Mouse (Mus musculus) forebrain, postnatal 0 days (tissue): ENCODE data around the gene Apol9b. TPM values are rescaled to one million over a fixed set of nuclear protein-coding genes. Genes with fewer than 3 reads are reported as not detected.

Source experiments
- ATAC-seq: fragments of 200-750 bp; cut with Nextera tagmentation; 2 replicates; pipeline ENCODE4 v1.8.0; 2017; ENCODE audit warnings: mild to moderate bottlenecking, moderate library complexity
- DNase-seq: peaks from one replicate; pipeline ENCODE4 v3.0.0-alpha.2; 2015
- H3K27ac ChIP-seq: fragments of 300-500 bp; sonication (generic); 2 replicates; pipeline ENCODE4 v1.5.1; 2014; ENCODE audit warnings: low read depth, mild to moderate bottlenecking, antibody characterized with exemption, low read length, moderate library complexity, mixed read lengths
- H3K27me3 ChIP-seq: fragments of 300-500 bp; sonication (generic); 2 replicates; pipeline ENCODE4 v1.6.1; 2014; ENCODE audit warnings: mild to moderate bottlenecking, low read length, mixed read lengths; ENCODE audit not compliant: insufficient read depth
- H3K36me3 ChIP-seq: fragments of 300-500 bp; sonication (generic); 2 replicates; pipeline ENCODE4 v1.6.1; 2014; ENCODE audit warnings: mild to moderate bottlenecking, moderate library complexity; ENCODE audit not compliant: insufficient read depth
- H3K4me1 ChIP-seq: fragments of 300-500 bp; sonication (generic); 2 replicates; pipeline ENCODE4 v1.6.1; 2014; ENCODE audit warnings: antibody characterized with exemption; ENCODE audit not compliant: insufficient read depth
- H3K4me2 ChIP-seq: fragments of 300-500 bp; sonication (generic); 2 replicates; pipeline ENCODE4 v1.6.1; 2014; ENCODE audit warnings: low read depth, mild to moderate bottlenecking, moderate library complexity
- H3K4me3 ChIP-seq: fragments of 300-500 bp; sonication (generic); 2 replicates; pipeline ENCODE4 v1.5.1; 2014; ENCODE audit warnings: low read depth, low read length, mixed read lengths
- H3K9ac ChIP-seq: fragments of 300-500 bp; sonication (generic); 2 replicates; pipeline ENCODE4 v1.6.1; 2014; ENCODE audit warnings: mild to moderate bottlenecking
- H3K9me3 ChIP-seq: fragments of 300-500 bp; sonication (generic); 2 replicates; pipeline ENCODE4 v1.6.1; 2016; ENCODE audit warnings: low read length
- CTCF ChIP-seq: sonication (generic); IDR thresholded peaks from 2 replicates; pipeline ENCODE4 v1.5.1; 2016; ENCODE audit warnings: antibody characterized with exemption, control low read depth, low read depth
- WGBS: fragments of 180-500 bp; shearing (Covaris S2); extraction: QIAGEN DNeasy Blood & Tissue Kit; methylation state at CpG from one replicate; pipeline ENCODE4 v1.1.7; 2014; 5-methylcytosine and 5-hydroxymethylcytosine counted together
- polyA plus RNA-seq: library from polyadenylated mRNA; unstranded; fragments of >200 nt; fragmentation: Nextera tagmentation; extraction: Ambion mirVana; gene quantifications from 2 replicates; pipeline ENCODE4 v1.2.1, GENCODE M21; 2015
- total RNA-seq: library from RNA; depleted of rRNA; stranded (reverse); fragments of >200 nt; gene quantifications from 2 replicates; pipeline ENCODE4 v1.2.3, GENCODE M21; 2014

The Apol9b gene
- total and polyA plus RNA-seq, 2 experiments from 2014 or later, result 0.16 TPM; not detected in 1

DNA sequence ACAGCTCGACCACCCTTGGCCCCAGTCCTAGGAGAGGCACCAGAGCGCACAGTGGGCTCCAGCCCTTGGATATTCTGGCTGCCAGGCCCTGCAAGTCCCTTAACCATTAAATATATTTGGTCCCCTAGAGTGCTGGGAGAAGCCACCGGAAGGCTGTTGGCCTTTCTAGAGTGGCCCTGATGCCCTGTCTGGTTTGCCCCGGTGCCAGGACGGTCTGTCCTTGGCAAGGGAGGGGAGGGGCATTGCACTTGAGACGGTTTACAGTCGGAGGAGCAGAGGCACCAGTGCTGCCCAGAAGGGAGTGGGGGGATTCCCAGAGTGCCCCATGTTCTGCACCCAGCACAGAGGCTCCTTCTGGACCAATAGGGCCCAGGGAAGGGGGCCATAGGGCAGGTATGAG is 32.2 kb downstream of the Apol9b start:
- no peaks in the 10 kb centered on the region for H3K9me3 ChIP-seq
- TF ChIP-seq CTCF, result no peak
- no peak overlapping the region for H3K4me2 ChIP-seq
- peaks cover 54% of the 10 kb centered on the region for H3K36me3 ChIP-seq
- no peak overlapping the region for H3K27ac ChIP-seq
- H3K4me1 ChIP-seq, result no peaks in the 10 kb centered on the region
- H3K4me3 ChIP-seq, result no peak overlapping the region
- no peaks in the 10 kb centered on the region for H3K27me3 ChIP-seq
- 93% methylated on average over 7 of the region's 7 CpGs for WGBS
- no peak for DNase-seq
- no peak overlapping the region for H3K9ac ChIP-seq
- no peak for ATAC-seq

DNA sequence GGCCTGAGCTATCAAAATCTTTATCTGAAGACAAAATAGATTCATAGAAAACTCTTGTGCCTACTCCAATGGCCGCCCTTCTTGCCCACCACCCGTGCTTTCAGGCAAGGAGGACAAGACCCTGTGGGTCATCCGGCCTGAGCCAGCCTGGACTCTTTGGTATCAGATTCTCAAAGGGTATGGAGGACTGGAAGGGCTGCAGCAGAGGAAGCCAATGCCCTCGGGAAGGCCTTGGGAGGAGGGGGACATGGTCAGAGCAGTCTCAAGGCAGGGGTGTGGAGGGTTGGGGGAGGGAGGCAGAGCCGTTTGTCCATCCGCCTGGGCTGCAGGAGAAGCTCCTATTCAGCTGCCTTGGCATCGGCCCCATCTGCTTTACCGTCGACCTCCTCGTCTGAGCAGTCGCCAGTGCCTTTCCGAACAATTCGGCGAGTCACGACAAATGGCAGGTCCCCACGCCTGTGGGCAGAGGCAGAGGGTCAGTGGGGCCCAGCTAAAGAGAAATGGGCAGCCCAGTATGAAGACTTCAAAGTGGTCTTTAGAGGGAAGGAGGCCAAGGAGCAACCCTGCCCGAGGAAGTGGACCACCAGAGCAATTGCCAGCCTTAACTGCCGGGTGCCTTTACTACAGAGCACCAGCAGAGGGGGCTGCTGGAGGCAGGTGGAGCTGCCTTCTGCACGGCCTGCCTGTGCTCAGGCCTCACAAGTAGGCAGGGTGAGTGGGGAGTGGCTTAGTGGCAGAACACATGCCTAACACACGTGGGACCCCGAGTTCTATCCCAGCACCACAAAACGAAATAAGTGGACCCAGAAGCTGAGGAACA is 32.9 kb downstream of the Apol9b start:
- no peak overlapping the region for H3K4me2 ChIP-seq
- H3K27me3 ChIP-seq, result no peaks in the 10 kb centered on the region
- ATAC-seq, result peak; percentile 65; the same call in 1 of the 2 replicates
- H3K36me3 ChIP-seq, result peaks cover 61% of the 10 kb centered on the region
- H3K27ac ChIP-seq, result no peak overlapping the region
- peak; percentile 73 for TF ChIP-seq CTCF
- no peaks in the 10 kb centered on the region for H3K4me1 ChIP-seq
- DNase-seq, result peak; percentile 45
- no peak overlapping the region for H3K4me3 ChIP-seq
- H3K9me3 ChIP-seq, result no peaks in the 10 kb centered on the region
- 68% methylated on average over 22 of the region's 22 CpGs for WGBS
- no peak overlapping the region for H3K9ac ChIP-seq

DNA sequence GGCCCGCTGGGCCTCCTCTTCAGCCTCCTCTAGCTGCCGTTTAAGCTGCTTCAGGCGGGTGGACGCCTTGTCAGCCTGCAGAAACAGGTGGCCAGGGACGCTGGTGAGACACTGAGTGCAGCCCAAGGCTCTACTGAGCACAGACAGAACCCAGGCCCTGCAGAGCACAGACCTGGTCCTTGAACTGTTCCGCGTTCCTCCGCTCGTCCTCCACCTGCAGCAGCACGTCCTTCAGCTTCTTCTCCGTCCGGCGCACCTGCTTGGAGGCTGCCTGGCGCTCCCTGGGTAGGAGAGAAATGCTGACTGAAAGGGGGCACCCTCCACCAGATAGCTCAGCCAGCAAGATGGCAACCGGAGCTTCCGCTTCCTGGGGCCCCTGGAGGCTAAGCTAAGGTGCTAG is 34.2 kb downstream of the Apol9b start:
- no peaks in the 10 kb centered on the region for H3K4me1 ChIP-seq
- H3K9me3 ChIP-seq, result no peaks in the 10 kb centered on the region
- no peak for TF ChIP-seq CTCF
- no peak overlapping the region for H3K27ac ChIP-seq
- H3K27me3 ChIP-seq, result no peaks in the 10 kb centered on the region
- no peak overlapping the region for H3K4me3 ChIP-seq
- H3K4me2 ChIP-seq, result no peak overlapping the region
- ATAC-seq, result no peak
- no peak overlapping the region for H3K9ac ChIP-seq
- peaks cover 72% of the 10 kb centered on the region for H3K36me3 ChIP-seq
- WGBS, result 93% methylated on average over 16 of the region's 16 CpGs
- no peak for DNase-seq

DNA sequence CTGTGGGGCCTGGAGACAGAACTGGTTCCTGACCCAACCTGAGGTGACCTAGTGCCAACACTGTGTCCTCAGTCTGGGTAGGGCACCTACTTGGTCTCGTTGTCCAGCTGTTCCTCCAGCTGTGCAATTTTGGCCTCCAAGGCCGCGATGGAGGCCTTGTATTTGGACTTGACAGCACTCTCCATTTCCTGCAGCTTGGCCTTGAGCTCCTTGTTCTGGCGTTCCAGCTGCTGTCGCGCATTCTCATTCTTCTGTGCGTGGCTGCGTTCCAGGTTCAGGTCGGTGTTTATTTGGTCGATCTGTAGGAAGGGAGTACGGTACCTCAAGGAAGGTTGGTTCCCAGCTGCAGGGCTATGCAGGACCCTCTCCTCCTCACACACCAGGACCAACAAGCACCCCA is 34.9 kb downstream of the Apol9b start:
- Histone ChIP-seq H3K9ac (no peak overlapping the region), H3K27me3 (no peaks in the 10 kb centered on the region), H3K36me3 (peaks cover 79% of the 10 kb centered on the region), H3K4me1 (no peaks in the 10 kb centered on the region), H3K9me3 (no peaks in the 10 kb centered on the region), H3K4me3 (no peak overlapping the region), H3K27ac (no peak overlapping the region), H3K4me2 (no peak overlapping the region)
- DNase-seq, result no peak
- no peak for TF ChIP-seq CTCF
- 88% methylated on average over 11 of the region's 11 CpGs for WGBS
- no peak for ATAC-seq

DNA sequence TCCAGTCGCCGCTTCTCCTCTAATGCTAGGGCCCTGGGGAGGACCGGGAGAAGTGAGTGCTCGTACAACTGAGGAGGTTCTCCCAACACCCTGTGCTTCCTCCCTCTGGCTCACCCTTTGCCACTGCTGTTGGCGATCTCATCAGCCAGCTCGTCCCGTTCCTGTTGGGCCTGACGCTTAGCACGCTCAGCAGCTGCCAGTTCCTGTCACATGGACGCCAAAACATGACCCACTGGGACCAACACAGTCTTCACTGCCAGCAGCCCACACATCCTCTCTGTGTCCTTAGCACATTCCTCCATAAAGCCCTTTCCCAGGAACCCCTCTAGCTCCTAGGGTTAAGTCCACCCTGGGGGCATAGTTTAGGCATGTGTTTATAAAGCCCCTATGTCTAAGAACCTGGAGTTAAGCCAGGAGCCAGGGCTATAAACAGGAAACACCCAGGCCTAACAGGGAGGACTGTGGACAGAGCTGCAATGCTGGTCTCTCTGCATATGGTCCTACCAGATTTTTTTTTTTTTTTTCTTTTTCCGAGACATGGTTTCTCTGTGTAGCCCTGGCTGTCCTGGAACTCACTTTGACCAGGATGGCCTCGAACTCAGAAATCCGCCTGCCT is 35.7 kb downstream of the Apol9b start:
- H3K27ac ChIP-seq, result no peak overlapping the region
- peaks cover 87% of the 10 kb centered on the region for H3K36me3 ChIP-seq
- H3K9ac ChIP-seq, result no peak overlapping the region
- ATAC-seq, result no peak
- WGBS, result 62% methylated on average over 13 of the region's 13 CpGs
- no peaks in the 10 kb centered on the region for H3K27me3 ChIP-seq
- H3K4me2 ChIP-seq, result no peak overlapping the region
- H3K4me1 ChIP-seq, result no peaks in the 10 kb centered on the region
- TF ChIP-seq CTCF, result no peak
- no peak overlapping the region for H3K4me3 ChIP-seq
- no peak for DNase-seq
- H3K9me3 ChIP-seq, result no peaks in the 10 kb centered on the region

DNA sequence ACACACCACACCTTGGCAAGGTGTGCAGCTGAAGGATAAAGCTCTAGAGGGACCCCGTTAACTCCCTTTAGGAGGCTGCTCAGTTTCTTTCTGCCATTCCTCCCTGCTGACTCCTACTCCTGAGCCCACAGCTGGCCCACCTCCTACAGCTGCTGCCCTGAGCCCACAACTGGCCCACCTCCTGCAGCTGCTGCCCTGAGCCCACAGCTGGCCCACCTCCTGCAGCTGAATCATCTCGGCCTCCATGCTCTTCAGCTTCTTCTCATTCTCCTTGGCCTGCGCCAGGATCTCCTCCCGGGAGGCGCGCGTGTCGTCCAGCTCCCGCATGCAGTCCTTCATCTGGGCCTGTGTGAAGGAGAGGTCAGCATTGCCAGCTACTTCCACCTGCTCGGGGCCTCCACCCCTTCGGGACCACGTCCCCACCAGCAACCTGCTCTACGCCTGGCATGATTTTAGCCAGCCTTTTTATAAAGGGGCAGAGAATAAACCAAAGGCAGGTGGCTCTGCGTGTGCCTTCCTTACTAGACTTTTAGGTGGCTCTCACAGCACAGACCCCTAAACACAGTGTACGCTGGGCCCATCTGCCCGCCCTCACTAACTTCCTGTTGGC is 36.8 kb downstream of the Apol9b start:
- H3K4me3 ChIP-seq, result no peak overlapping the region
- H3K4me1 ChIP-seq, result no peaks in the 10 kb centered on the region
- H3K4me2 ChIP-seq, result no peak overlapping the region
- no peaks in the 10 kb centered on the region for H3K9me3 ChIP-seq
- ATAC-seq (no peak), DNase-seq (no peak)
- no peak overlapping the region for H3K27ac ChIP-seq
- TF ChIP-seq CTCF, result no peak
- no peak overlapping the region for H3K9ac ChIP-seq
- no peaks in the 10 kb centered on the region for H3K27me3 ChIP-seq
- H3K36me3 ChIP-seq, result peaks cover 90% of the 10 kb centered on the region
- 95% methylated on average over 16 of the region's 16 CpGs for WGBS

DNA sequence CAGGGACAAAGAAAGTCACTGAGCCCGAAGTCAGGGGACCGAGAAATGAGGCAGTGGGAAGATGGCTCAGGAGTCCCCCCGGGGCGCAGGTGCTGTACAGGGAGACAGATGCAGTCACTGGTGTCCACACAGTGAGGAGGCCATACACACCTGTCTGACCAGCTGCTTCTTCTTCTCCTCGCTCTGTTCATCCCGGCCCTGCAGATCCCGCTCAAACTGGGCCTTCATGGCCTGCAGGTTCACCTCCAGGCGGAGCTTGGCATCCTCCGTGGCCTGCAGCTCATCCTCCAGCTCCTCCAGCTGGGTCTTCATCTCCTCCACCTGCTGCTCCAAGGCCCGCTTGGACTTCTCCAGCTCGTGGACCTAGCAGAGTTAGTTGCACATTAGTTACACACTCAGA is 38.1 kb downstream of the Apol9b start:
- no peak for TF ChIP-seq CTCF
- Histone ChIP-seq H3K27ac (no peak overlapping the region), H3K4me1 (no peaks in the 10 kb centered on the region), H3K9me3 (no peaks in the 10 kb centered on the region), H3K4me3 (no peak overlapping the region), H3K4me2 (no peak overlapping the region), H3K27me3 (no peaks in the 10 kb centered on the region), H3K36me3 (peaks cover 96% of the 10 kb centered on the region), H3K9ac (no peak overlapping the region)
- WGBS, result 97% methylated on average over 11 of the region's 11 CpGs
- DNase-seq (no peak), ATAC-seq (no peak)
